8 mouse cellular contexts compared by ENCODE assay signal in the genomic region with DNA sequence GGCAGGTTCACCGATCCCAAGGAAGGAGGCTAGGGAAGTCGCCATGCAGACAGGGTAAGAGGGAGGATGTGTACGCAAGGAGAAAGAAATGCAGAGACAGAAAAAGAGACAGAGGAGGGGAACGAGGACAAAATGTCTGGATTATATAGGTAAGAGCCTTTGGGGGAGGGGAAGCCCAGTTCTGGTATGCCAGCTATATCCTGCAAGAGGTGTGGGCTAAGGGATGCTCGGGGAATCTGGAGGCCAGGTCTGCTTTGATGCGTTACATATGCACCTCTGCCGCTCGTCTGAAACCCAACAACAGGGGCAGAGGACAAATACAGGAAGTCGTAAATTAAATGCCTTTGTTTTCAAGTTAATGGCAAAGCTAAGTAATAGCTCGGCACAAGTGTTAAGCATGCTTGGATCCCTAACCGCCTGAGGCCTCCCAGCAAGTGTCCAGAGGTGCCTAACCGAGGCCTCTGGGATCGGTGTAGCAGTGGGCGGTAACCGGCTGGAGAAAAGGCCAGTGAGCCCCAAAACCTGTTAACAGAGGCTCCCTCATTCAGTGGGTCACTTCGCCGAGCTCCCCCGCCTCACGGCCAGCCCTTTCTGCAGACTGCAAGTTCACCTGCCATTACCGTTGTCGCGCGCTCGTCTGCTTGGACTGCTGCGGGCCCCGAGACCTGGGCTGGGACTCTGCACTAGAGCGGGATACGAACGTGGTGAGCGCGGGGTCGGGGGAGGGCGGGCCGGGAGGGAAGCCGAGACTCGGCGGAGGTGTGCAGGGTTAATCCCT. TPM values are rescaled to one million over a fixed set of nuclear protein-coding genes. Genes with fewer than 3 reads are reported as not detected.
DNase-seq lines count a peak whose midpoint lies in the region; ATAC-seq and TF ChIP-seq lines count a peak whose summit lies in the region.

No protein-coding gene starts in this region.

- H3K4me3 ChIP-seq in cortical plate, adult 2 months (ENCODE audit: insufficient read depth, low read length): peak overlapping the region; percentile 66
- peak overlapping the region; percentile 72 for H3K4me3 ChIP-seq in hindbrain, embryonic 13.5 days
- peak overlapping the region; percentile 73 for H3K4me3 ChIP-seq in liver, postnatal 0 days (ENCODE audit: low read depth, low read length)
- peak overlapping the region; percentile 63 for H3K4me3 ChIP-seq in stomach, embryonic 15.5 days (replicated peaks)

- DNase-seq in cerebellum, adult 11 months: peak; percentile 61
- DNase-seq in cerebellum, postnatal 10 days: no peak
- DNase-seq in 416B (ENCODE audit: low read depth): peak; percentile 40
- DNase-seq in liver, postnatal 0 days: no peak
- DNase-seq in layer of hippocampus, adult 11-12 months (ENCODE audit: low spot score): no peak

- TF ChIP-seq EP300 in liver, postnatal 0 days (IDR thresholded peaks at IDR 0.05; ENCODE audit: low read depth): no peak

- H3K27me3 ChIP-seq in hindbrain, embryonic 13.5 days: peaks cover 44% of the 10 kb centered on the region
- H3K27me3 ChIP-seq in liver, postnatal 0 days (ENCODE audit: insufficient read depth, low read length): 0 out of 2 replicates have a peak, but pooled peaks cover 10% of the 10 kb centered on the region
- no peaks in the 10 kb centered on the region for H3K27me3 ChIP-seq in stomach, embryonic 15.5 days (replicated peaks)

- TF ChIP-seq CTCF in cortical plate, adult 2 months (IDR thresholded peaks at IDR 0.05; ENCODE audit: extremely low read depth, insufficient read depth, low read length): no peak
- no peak for TF ChIP-seq CTCF in liver, postnatal 0 days (IDR thresholded peaks at IDR 0.05; ENCODE audit: low read depth)

- H3K9me3 ChIP-seq in hindbrain, embryonic 13.5 days: no peaks in the 10 kb centered on the region
- no peaks in the 10 kb centered on the region for H3K9me3 ChIP-seq in liver, postnatal 0 days (ENCODE audit: low read length)
- no peaks in the 10 kb centered on the region for H3K9me3 ChIP-seq in stomach, embryonic 15.5 days

- H3K27ac ChIP-seq in cortical plate, adult 2 months (ENCODE audit: insufficient read depth, low read length): no peak overlapping the region
- H3K27ac ChIP-seq in hindbrain, embryonic 13.5 days: peak overlapping the region; percentile 93
- peak overlapping the region; percentile 99 for H3K27ac ChIP-seq in liver, postnatal 0 days (ENCODE audit: low read depth)
- peak overlapping the region; percentile 82 for H3K27ac ChIP-seq in stomach, embryonic 15.5 days

- 6% methylated on average over 37 of the region's 37 CpGs for WGBS in hindbrain, embryonic 13.5 days
- WGBS in liver, postnatal 0 days (ENCODE audit: insufficient replicate concordance): 4% methylated on average over 37 of the region's 37 CpGs
- 6% methylated on average over 37 of the region's 37 CpGs for WGBS in stomach, embryonic 15.5 days

- no peak for TF ChIP-seq POLR2A in cortical plate, adult 2 months (IDR thresholded peaks at IDR 0.05; ENCODE audit: extremely low read depth, insufficient read depth, low read length)

- peak overlapping the region; percentile 90 for H3K4me2 ChIP-seq in hindbrain, embryonic 13.5 days
- peak overlapping the region; percentile 88 for H3K4me2 ChIP-seq in liver, postnatal 0 days (ENCODE audit: low read depth, low read length)
- H3K4me2 ChIP-seq in stomach, embryonic 15.5 days: peak overlapping the region; percentile 95

- H3K36me3 ChIP-seq in hindbrain, embryonic 13.5 days: peaks cover 18% of the 10 kb centered on the region
- H3K36me3 ChIP-seq in liver, postnatal 0 days (replicated peaks; ENCODE audit: insufficient read depth, low read length): peaks cover 24% of the 10 kb centered on the region
- peaks cover 14% of the 10 kb centered on the region for H3K36me3 ChIP-seq in stomach, embryonic 15.5 days

- ATAC-seq in hindbrain, embryonic 13.5 days (ENCODE audit: low FRiP score): peak; percentile 78
- peak; percentile 31 for ATAC-seq in liver, postnatal 0 days
- peak; percentile 20 for ATAC-seq in stomach, embryonic 15.5 days (ENCODE audit: insufficient read depth, low FRiP score, low read depth)

- H3K9ac ChIP-seq in hindbrain, embryonic 13.5 days: peak overlapping the region; percentile 79
- peak overlapping the region; percentile 64 for H3K9ac ChIP-seq in liver, postnatal 0 days (replicated peaks)
- peak overlapping the region; percentile 42; the same call in 1 of the 2 replicates for H3K9ac ChIP-seq in stomach, embryonic 15.5 days

- peaks cover 1% of the 10 kb centered on the region; the same call in 1 of the 2 replicates for H3K4me1 ChIP-seq in cortical plate, adult 2 months (ENCODE audit: control insufficient read depth, insufficient read depth, low read length)
- H3K4me1 ChIP-seq in hindbrain, embryonic 13.5 days (replicated peaks): peaks cover 50% of the 10 kb centered on the region
- peaks cover 55% of the 10 kb centered on the region for H3K4me1 ChIP-seq in liver, postnatal 0 days (ENCODE audit: insufficient read depth)
- H3K4me1 ChIP-seq in stomach, embryonic 15.5 days: peaks cover 57% of the 10 kb centered on the region

RNA-seq across cellular contexts. Expression of a gene that starts 2.4 kb away (rescaled TPM):
- polyA plus RNA-seq in cortical plate, adult 2 months (2012; rRNA removed): 24.4 and 24.5 TPM in 2 replicates
- 36.7 and 36.9 TPM in 2 replicates for polyA plus RNA-seq in hindbrain, embryonic 13.5 days (2015; fragmentation: Nextera tagmentation; extraction: Ambion mirVana)
- 12.4 and 15.1 TPM in 2 replicates for polyA plus RNA-seq in liver, postnatal 0 days (2015; fragmentation: Nextera tagmentation; extraction: Ambion mirVana)
- 53.9 and 58.0 TPM in 2 replicates for polyA plus RNA-seq in stomach, embryonic 15.5 days (2015; fragmentation: Nextera tagmentation; extraction: Ambion mirVana)

RNA-seq across cellular contexts. Expression of a gene that starts 6.6 kb away (rescaled TPM):
- 6.0 and 6.7 TPM in 2 replicates for polyA plus RNA-seq in cortical plate, adult 2 months (2012; rRNA removed)
- 2.6 and 4.0 TPM in 2 replicates for polyA plus RNA-seq in hindbrain, embryonic 13.5 days (2015; fragmentation: Nextera tagmentation; extraction: Ambion mirVana)
- 0.59 and 0.73 TPM in 2 replicates for polyA plus RNA-seq in liver, postnatal 0 days (2015; fragmentation: Nextera tagmentation; extraction: Ambion mirVana)
- polyA plus RNA-seq in stomach, embryonic 15.5 days (2015; fragmentation: Nextera tagmentation; extraction: Ambion mirVana): 0.63 and 0.94 TPM in 2 replicates

RNA-seq across cellular contexts. Expression of a gene that starts 9.3 kb away (rescaled TPM):
- polyA plus RNA-seq in cortical plate, adult 2 months (2012; rRNA removed): 139 and 143 TPM in 2 replicates
- polyA plus RNA-seq in hindbrain, embryonic 13.5 days (2015; fragmentation: Nextera tagmentation; extraction: Ambion mirVana): 105 and 108 TPM in 2 replicates
- 34.3 and 35.9 TPM in 2 replicates for polyA plus RNA-seq in liver, postnatal 0 days (2015; fragmentation: Nextera tagmentation; extraction: Ambion mirVana)
- polyA plus RNA-seq in stomach, embryonic 15.5 days (2015; fragmentation: Nextera tagmentation; extraction: Ambion mirVana): 42.6 and 46.1 TPM in 2 replicates

RNA-seq across cellular contexts. Expression of a gene that starts 11.7 kb away (rescaled TPM):
- polyA plus RNA-seq in cortical plate, adult 2 months (2012; rRNA removed): 66.7 and 67.2 TPM in 2 replicates
- polyA plus RNA-seq in hindbrain, embryonic 13.5 days (2015; fragmentation: Nextera tagmentation; extraction: Ambion mirVana): 68.6 and 71.1 TPM in 2 replicates
- 8.5 TPM in 2 replicates for polyA plus RNA-seq in liver, postnatal 0 days (2015; fragmentation: Nextera tagmentation; extraction: Ambion mirVana)
- polyA plus RNA-seq in stomach, embryonic 15.5 days (2015; fragmentation: Nextera tagmentation; extraction: Ambion mirVana): 39.1 and 39.7 TPM in 2 replicates

RNA-seq across cellular contexts. Expression of a gene that starts 11.7 kb away (rescaled TPM):
- polyA plus RNA-seq in cortical plate, adult 2 months (2012; rRNA removed): 29.5 and 31.3 TPM in 2 replicates
- 38.9 and 39.1 TPM in 2 replicates for polyA plus RNA-seq in hindbrain, embryonic 13.5 days (2015; fragmentation: Nextera tagmentation; extraction: Ambion mirVana)
- 18.5 and 19.6 TPM in 2 replicates for polyA plus RNA-seq in liver, postnatal 0 days (2015; fragmentation: Nextera tagmentation; extraction: Ambion mirVana)
- polyA plus RNA-seq in stomach, embryonic 15.5 days (2015; fragmentation: Nextera tagmentation; extraction: Ambion mirVana): 26.6 and 31.3 TPM in 2 replicates

Comparison
In these comparisons a context has a peak if more than half of its experiments do, and no peak if none do; other contexts are left out.
1. DNase-seq: peak in cerebellum, adult 11 months (single experiment) and 416B (single experiment); none in cerebellum, postnatal 10 days (0 of 2), liver, postnatal 0 days (single experiment) and layer of hippocampus, adult 11-12 months (single experiment).
2. ATAC-seq: peak in every context shown above with its lines; median percentile 78 in hindbrain, embryonic 13.5 days; 31 in liver, postnatal 0 days; 20 in stomach, embryonic 15.5 days.
3. Peak in every context shown above with its lines, with median percentiles within 50 percentile points of each other: H3K4me3 ChIP-seq, H3K4me2 ChIP-seq and H3K9ac ChIP-seq.